Comparison of ENCODE assay signal across 10 mouse cellular contexts in genomic region chr13:56661914-56662621, GRCm38 (mm10). TPM values are rescaled to one million over a fixed set of nuclear protein-coding genes. Genes with fewer than 3 reads are reported as not detected.
A peak's percentile ranks its signal among the peaks of the same experiment; 100 is the strongest.
DNase-seq lines count a peak whose midpoint lies in the region; ATAC-seq and TF ChIP-seq lines count a peak whose summit lies in the region.
"Had no signal": no experiment of that assay in that cellular context is flagged by ENCODE, and none has a peak within 500 bp of the region (broad histone marks: within the 10 kb centered on the region; RNA-seq: fewer than 3 reads in every experiment).

No protein-coding gene starts in this region.

- DNase-seq in hindbrain, embryonic 10.5 days (ENCODE audit: low spot score): no peak
- no peak for DNase-seq in hindbrain, postnatal 0 days (ENCODE audit: low spot score)
- DNase-seq in midbrain, embryonic 10.5 days (ENCODE audit: low spot score): no peak
- no peak for DNase-seq in midbrain, embryonic 11.5 days (ENCODE audit: low spot score, missing footprints)
- DNase-seq in gastrocnemius, adult 18-20 months (ENCODE audit: low spot score): no peak
- no peak for DNase-seq in MN1 (ENCODE audit: low spot score)
- DNase-seq: right cerebral cortex, postnatal 14 days had no signal

- no peak overlapping the region for H3K4me2 ChIP-seq in hindbrain, postnatal 0 days (ENCODE audit: low read depth, low read length)
- H3K4me2 ChIP-seq in midbrain, embryonic 11.5 days: no peak overlapping the region
- H3K4me2 ChIP-seq in heart, embryonic 12.5 days: peak overlapping the region; percentile 20
- H3K4me2 ChIP-seq in neural tube, embryonic 15.5 days: no peak overlapping the region
- H3K4me2 ChIP-seq: liver, embryonic 12.5 days had no signal

- 66% methylated on average over 7 of the region's 7 CpGs for WGBS in hindbrain, embryonic 10.5 days
- WGBS in hindbrain, postnatal 0 days: 62% methylated on average over 7 of the region's 7 CpGs
- WGBS in midbrain, embryonic 10.5 days: 70% methylated on average over 7 of the region's 7 CpGs
- 69% methylated on average over 7 of the region's 7 CpGs for WGBS in midbrain, embryonic 11.5 days
- WGBS in heart, embryonic 12.5 days: 28% methylated on average over 7 of the region's 7 CpGs
- 62% methylated on average over 7 of the region's 7 CpGs for WGBS in neural tube, embryonic 15.5 days

- no peaks in the 10 kb centered on the region for H3K36me3 ChIP-seq in hindbrain, embryonic 10.5 days
- no peaks in the 10 kb centered on the region for H3K36me3 ChIP-seq in hindbrain, postnatal 0 days (ENCODE audit: insufficient read depth, low read length)
- H3K36me3 ChIP-seq in midbrain, embryonic 10.5 days: no peaks in the 10 kb centered on the region
- H3K36me3 ChIP-seq in midbrain, embryonic 11.5 days (ENCODE audit: control insufficient read depth, insufficient read depth, low read length): no peaks in the 10 kb centered on the region
- H3K36me3 ChIP-seq in heart, embryonic 12.5 days: no peaks in the 10 kb centered on the region
- H3K36me3 ChIP-seq in neural tube, embryonic 15.5 days: no peaks in the 10 kb centered on the region
- H3K36me3 ChIP-seq: liver, embryonic 12.5 days had no signal

- no peak for TF ChIP-seq CTCF in hindbrain, postnatal 0 days (IDR thresholded peaks at IDR 0.05; ENCODE audit: low read depth)

- H3K9me3 ChIP-seq in hindbrain, embryonic 10.5 days: no peaks in the 10 kb centered on the region
- no peaks in the 10 kb centered on the region for H3K9me3 ChIP-seq in hindbrain, postnatal 0 days (ENCODE audit: low read length)
- no peaks in the 10 kb centered on the region for H3K9me3 ChIP-seq in midbrain, embryonic 10.5 days (replicated peaks)
- no peaks in the 10 kb centered on the region for H3K9me3 ChIP-seq in midbrain, embryonic 11.5 days (ENCODE audit: control insufficient read depth, low read length)
- no peaks in the 10 kb centered on the region; the same call in 1 of the 2 replicates for H3K9me3 ChIP-seq in heart, embryonic 12.5 days (replicated peaks)
- no peaks in the 10 kb centered on the region for H3K9me3 ChIP-seq in neural tube, embryonic 15.5 days (replicated peaks)
- H3K9me3 ChIP-seq: liver, embryonic 12.5 days had no signal

- peak overlapping the region; percentile 67; the same call in 1 of the 2 replicates for H3K27ac ChIP-seq in hindbrain, embryonic 10.5 days
- H3K27ac ChIP-seq in hindbrain, postnatal 0 days: no peak overlapping the region
- peak overlapping the region; percentile 20; the same call in 1 of the 2 replicates for H3K27ac ChIP-seq in midbrain, embryonic 10.5 days (replicated peaks)
- no peak overlapping the region for H3K27ac ChIP-seq in midbrain, embryonic 11.5 days (ENCODE audit: low read depth, low read length)
- H3K27ac ChIP-seq in heart, embryonic 12.5 days (ENCODE audit: poor library complexity, severe bottlenecking): peak overlapping the region; percentile 92
- H3K27ac ChIP-seq in neural tube, embryonic 15.5 days (replicated peaks): 0 out of 2 replicates have a peak overlapping the region, but pooled peaks have one; percentile 4
- H3K27ac ChIP-seq: liver, embryonic 12.5 days had no signal

- H3K27me3 ChIP-seq in hindbrain, embryonic 10.5 days (ENCODE audit: insufficient read depth, poor library complexity, severe bottlenecking): no peaks in the 10 kb centered on the region
- H3K27me3 ChIP-seq in hindbrain, postnatal 0 days (ENCODE audit: insufficient read depth, low read length): no peaks in the 10 kb centered on the region
- H3K27me3 ChIP-seq in midbrain, embryonic 10.5 days (ENCODE audit: low read depth, poor library complexity, severe bottlenecking): no peaks in the 10 kb centered on the region
- H3K27me3 ChIP-seq in midbrain, embryonic 11.5 days (ENCODE audit: control insufficient read depth, insufficient read depth, low read length): no peaks in the 10 kb centered on the region
- H3K27me3 ChIP-seq in heart, embryonic 12.5 days (replicated peaks): no peaks in the 10 kb centered on the region
- no peaks in the 10 kb centered on the region for H3K27me3 ChIP-seq in neural tube, embryonic 15.5 days (replicated peaks)
- H3K27me3 ChIP-seq: liver, embryonic 12.5 days had no signal

- no peak overlapping the region for H3K9ac ChIP-seq in hindbrain, postnatal 0 days (replicated peaks; ENCODE audit: low read length)
- H3K9ac ChIP-seq in midbrain, embryonic 11.5 days (ENCODE audit: low read length): no peak overlapping the region
- H3K9ac ChIP-seq in heart, embryonic 12.5 days: peak overlapping the region; percentile 51; the same call in 1 of the 2 replicates
- no peak overlapping the region for H3K9ac ChIP-seq in neural tube, embryonic 15.5 days (replicated peaks)
- H3K9ac ChIP-seq: liver, embryonic 12.5 days had no signal

- H3K4me3 ChIP-seq in hindbrain, embryonic 10.5 days: no peak overlapping the region
- no peak overlapping the region for H3K4me3 ChIP-seq in hindbrain, postnatal 0 days (ENCODE audit: low read length)
- H3K4me3 ChIP-seq in midbrain, embryonic 10.5 days: no peak overlapping the region
- no peak overlapping the region for H3K4me3 ChIP-seq in midbrain, embryonic 11.5 days (ENCODE audit: low read depth, low read length)
- no peak overlapping the region for H3K4me3 ChIP-seq in heart, embryonic 12.5 days
- H3K4me3 ChIP-seq in neural tube, embryonic 15.5 days (replicated peaks): no peak overlapping the region
- H3K4me3 ChIP-seq: liver, embryonic 12.5 days had no signal

- no peak for ATAC-seq in hindbrain, postnatal 0 days
- no peak for ATAC-seq in midbrain, embryonic 11.5 days (ENCODE audit: low FRiP score)
- peak; percentile 60 for ATAC-seq in heart, embryonic 12.5 days (ENCODE audit: insufficient number of reproducible peaks, low FRiP score)
- ATAC-seq in neural tube, embryonic 15.5 days (ENCODE audit: low FRiP score): no peak
- ATAC-seq: liver, embryonic 12.5 days had no signal

- H3K4me1 ChIP-seq in hindbrain, embryonic 10.5 days (replicated peaks): peaks cover 38% of the 10 kb centered on the region
- H3K4me1 ChIP-seq in hindbrain, postnatal 0 days (ENCODE audit: insufficient read depth, low read length): no peaks in the 10 kb centered on the region
- H3K4me1 ChIP-seq in midbrain, embryonic 10.5 days: peaks cover 9% of the 10 kb centered on the region
- no peaks in the 10 kb centered on the region for H3K4me1 ChIP-seq in midbrain, embryonic 11.5 days (ENCODE audit: control insufficient read depth, insufficient read depth, low read length)
- H3K4me1 ChIP-seq in heart, embryonic 12.5 days (replicated peaks): peaks cover 30% of the 10 kb centered on the region
- no peaks in the 10 kb centered on the region for H3K4me1 ChIP-seq in neural tube, embryonic 15.5 days

RNA-seq across cellular contexts. Expression of gene Smad5, which starts 40.7 kb away (rescaled TPM):
- polyA plus RNA-seq in hindbrain, embryonic 10.5 days (2016; fragmentation: Nextera tagmentation; extraction: Ambion mirVana): 31.4 and 34.4 TPM in 2 replicates
- 39.5 and 40.5 TPM in 2 replicates for total RNA-seq in hindbrain, postnatal 0 days (2014; rRNA removed)
- polyA plus RNA-seq in hindbrain, postnatal 0 days (2015; fragmentation: Nextera tagmentation; extraction: Ambion mirVana): 14.2 and 17.7 TPM in 2 replicates
- 30.6 and 35.9 TPM in 2 replicates for polyA plus RNA-seq in midbrain, embryonic 10.5 days (2016; fragmentation: Nextera tagmentation; extraction: Ambion mirVana)
- 43.4 and 45.4 TPM in 2 replicates for polyA plus RNA-seq in midbrain, embryonic 11.5 days (2014; fragmentation: Nextera tagmentation; extraction: Ambion mirVana)
- 24.3 and 25.7 TPM in 2 replicates for polyA plus RNA-seq in heart, embryonic 12.5 days (2016; fragmentation: Nextera tagmentation; extraction: Ambion mirVana)
- 16.3 and 19.0 TPM in 2 replicates for polyA plus RNA-seq in neural tube, embryonic 15.5 days (2015; fragmentation: Nextera tagmentation; extraction: Ambion mirVana)
- total RNA-seq in gastrocnemius, adult 18-20 months (2021): 10 to 100 TPM; 18.2 to 24.3 TPM

RNA-seq across cellular contexts. Expression of gene Tgfbi, which starts 52.7 kb away (rescaled TPM):
- polyA plus RNA-seq in hindbrain, embryonic 10.5 days (2016; fragmentation: Nextera tagmentation; extraction: Ambion mirVana): 38.4 and 42.9 TPM in 2 replicates
- 4.9 and 8.6 TPM in 2 replicates for total RNA-seq in hindbrain, postnatal 0 days (2014; rRNA removed)
- polyA plus RNA-seq in hindbrain, postnatal 0 days (2015; fragmentation: Nextera tagmentation; extraction: Ambion mirVana): 6.2 and 7.1 TPM in 2 replicates
- 23.2 and 29.8 TPM in 2 replicates for polyA plus RNA-seq in midbrain, embryonic 10.5 days (2016; fragmentation: Nextera tagmentation; extraction: Ambion mirVana)
- polyA plus RNA-seq in midbrain, embryonic 11.5 days (2014; fragmentation: Nextera tagmentation; extraction: Ambion mirVana): 20.2 and 25.3 TPM in 2 replicates
- polyA plus RNA-seq in heart, embryonic 12.5 days (2016; fragmentation: Nextera tagmentation; extraction: Ambion mirVana): 107 TPM in 2 replicates
- polyA plus RNA-seq in neural tube, embryonic 15.5 days (2015; fragmentation: Nextera tagmentation; extraction: Ambion mirVana): 7.7 and 26.4 TPM in 2 replicates
- total RNA-seq in gastrocnemius, adult 18-20 months (2021): 10 to 100 TPM; 13.4 to 17.6 TPM

Comparison
In these comparisons a context has a peak if more than half of its experiments do, and no peak if none do; other contexts are left out.
1. H3K27ac ChIP-seq: peak in hindbrain, embryonic 10.5 days (single experiment), midbrain, embryonic 10.5 days (single experiment), heart, embryonic 12.5 days (single experiment) and neural tube, embryonic 15.5 days (single experiment); none in hindbrain, postnatal 0 days (single experiment) and midbrain, embryonic 11.5 days (single experiment).